Mouse (Mus musculus) cerebellum, adult 2 months (tissue): ENCODE data around the gene Cerk.

Experiments
- CTCF ChIP-seq: fragments of 200-500 bp; IDR thresholded peaks from 2 replicates; pipeline ENCODE4 v1.5.1; 2011; ENCODE audit warnings: low read depth, mild to moderate bottlenecking, control low read depth, low read length, moderate library complexity, borderline replicate concordance; ENCODE audit not compliant: insufficient read depth
- POLR2A ChIP-seq: fragments of 200-500 bp; IDR thresholded peaks from 2 replicates; pipeline ENCODE4 v1.6.1; 2011; ENCODE audit warnings: low read length, control low read depth, borderline replicate concordance; ENCODE audit not compliant: insufficient read depth

DNA sequence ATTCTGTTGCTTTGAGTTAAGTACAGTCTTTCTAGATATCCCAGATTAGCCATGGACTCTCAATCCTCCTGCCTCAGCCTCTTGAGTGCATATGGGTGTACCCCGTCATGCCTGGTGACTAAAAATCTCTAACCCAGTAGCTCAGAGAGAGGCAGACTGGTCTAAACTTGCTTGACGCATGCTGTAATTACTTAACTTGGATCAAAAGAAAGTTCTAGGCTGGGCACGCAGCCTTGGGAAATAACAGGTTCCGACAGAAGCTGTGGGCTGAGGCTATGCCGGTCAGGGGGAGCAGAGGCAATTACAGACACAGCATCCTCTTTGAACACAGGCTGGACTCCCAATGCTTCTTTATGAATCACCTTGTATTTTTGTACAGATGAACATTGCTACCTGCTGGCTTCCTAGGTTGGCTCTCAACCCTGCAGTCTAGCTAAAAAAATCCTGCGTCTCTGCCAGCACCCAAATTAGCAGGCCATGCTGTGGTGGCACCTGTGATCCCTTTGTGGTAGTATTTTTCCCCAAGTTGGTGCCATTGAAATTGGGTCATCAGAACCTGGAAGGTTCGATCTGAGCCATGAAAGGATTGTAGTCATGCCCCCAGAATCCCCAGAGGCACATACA lies 18.8 kb downstream of the Cerk start:
- TF ChIP-seq POLR2A (no peak), CTCF (no peak)
